Mouse (Mus musculus) liver, embryonic 11.5 days (tissue): ENCODE data around the gene Ptprh. TPM values are rescaled to one million over a fixed set of nuclear protein-coding genes. Genes with fewer than 3 reads are reported as not detected.
A peak's percentile ranks its signal among the peaks of the same experiment; 100 is the strongest.

Source experiments
- ATAC-seq: fragments of 200-750 bp; cut with Nextera tagmentation; replicated peaks from 2 replicates; pipeline ENCODE4 v1.8.0; 2017; ENCODE audit warnings: moderate number of reproducible peaks, mild to moderate bottlenecking, moderate TSS enrichment, moderate library complexity; ENCODE audit not compliant: low FRiP score
- DNase-seq: peaks from one replicate; pipeline ENCODE4 v3.0.0-alpha.2; 2017; ENCODE audit warnings: low spot score
- H3K27ac ChIP-seq: fragments of 300-500 bp; sonication (generic); 2 replicates; pipeline ENCODE4 v1.5.1; 2014; ENCODE audit warnings: mild to moderate bottlenecking, low read depth, low read length, control low read depth
- H3K27me3 ChIP-seq: fragments of 300-500 bp; sonication (generic); replicated peaks from 2 replicates; pipeline ENCODE4 v1.6.1; 2014; ENCODE audit warnings: low read length, mixed read lengths; ENCODE audit not compliant: control insufficient read depth, insufficient read depth
- H3K36me3 ChIP-seq: fragments of 300-500 bp; sonication (generic); 2 replicates; pipeline ENCODE4 v1.6.1; 2014; ENCODE audit warnings: mild to moderate bottlenecking, low read length, moderate library complexity, mixed read lengths; ENCODE audit not compliant: control insufficient read depth, insufficient read depth
- H3K4me1 ChIP-seq: fragments of 300-500 bp; sonication (generic); replicated peaks from 2 replicates; pipeline ENCODE4 v1.6.1; 2014; ENCODE audit warnings: low read length, mixed read lengths; ENCODE audit not compliant: control insufficient read depth, insufficient read depth
- H3K4me2 ChIP-seq: fragments of 300-500 bp; sonication (generic); 2 replicates; pipeline ENCODE4 v1.6.1; 2014; ENCODE audit warnings: mild to moderate bottlenecking, control low read depth, moderate library complexity
- H3K4me3 ChIP-seq: fragments of 300-500 bp; sonication (generic); 2 replicates; pipeline ENCODE4 v1.5.1; 2014; ENCODE audit warnings: low read depth, low read length, control low read depth
- H3K9ac ChIP-seq: fragments of 300-500 bp; sonication (generic); 2 replicates; pipeline ENCODE4 v1.6.1; 2014; ENCODE audit warnings: low read depth, low read length, control low read depth
- H3K9me3 ChIP-seq: fragments of 300-500 bp; sonication (generic); 2 replicates; pipeline ENCODE4 v1.6.1; 2016; ENCODE audit warnings: low read length, inconsistent platforms, mixed read lengths; ENCODE audit not compliant: control insufficient read depth
- WGBS: fragments of 180-500 bp; shearing (Covaris S2); extraction: QIAGEN DNeasy Blood & Tissue Kit; methylation state at CpG from one replicate; pipeline ENCODE4 v1.1.7; 2014; 5-methylcytosine and 5-hydroxymethylcytosine counted together
- polyA plus RNA-seq: library from polyadenylated mRNA; unstranded; fragments of >200 nt; fragmentation: Nextera tagmentation; extraction: Ambion mirVana; gene quantifications from 2 replicates; pipeline ENCODE4 v1.2.1, GENCODE M21; 2014

Ptprh gene
- polyA plus RNA-seq, 1 experiment from 2014 or later = not detected

- H3K4me2 ChIP-seq = no peak overlapping the region
- H3K27ac ChIP-seq = no peak overlapping the region
- no peak overlapping the region for H3K4me3 ChIP-seq
Observed at GRCm38 (mm10) chr7:4513829-4514712, 89.8 kb downstream of the Ptprh start.

GRCm38 (mm10) chr7:4513236-4513635, 90.6 kb downstream of the Ptprh start:
- no peak overlapping the region for H3K4me2 ChIP-seq
- WGBS = 24% methylated on average over 13 of the region's 13 CpGs
- ATAC-seq (0 out of 2 replicates have a peak, but pooled peaks have one; percentile 9), DNase-seq (peak; percentile 46)
- H3K9ac ChIP-seq = no peak overlapping the region
- H3K4me3 ChIP-seq = no peak overlapping the region
- H3K9me3 ChIP-seq = no peaks in the 10 kb centered on the region
- H3K27ac ChIP-seq = no peak overlapping the region
- H3K36me3 ChIP-seq = no peaks in the 10 kb centered on the region
- no peaks in the 10 kb centered on the region for H3K27me3 ChIP-seq
- H3K4me1 ChIP-seq = peaks cover 16% of the 10 kb centered on the region

More at GRCm38 (mm10) chr7:4513829-4514712, 89.8 kb downstream of the Ptprh start:
- peaks cover 13% of the 10 kb centered on the region for H3K4me1 ChIP-seq
- no peaks in the 10 kb centered on the region for H3K36me3 ChIP-seq
- H3K9me3 ChIP-seq = no peaks in the 10 kb centered on the region
- DNase-seq (no peak), ATAC-seq (no peak)
- 71% methylated on average over 6 of the region's 6 CpGs for WGBS
- H3K9ac ChIP-seq = no peak overlapping the region
- H3K27me3 ChIP-seq = no peaks in the 10 kb centered on the region

GRCm38 (mm10) chr7:4511489-4512224, 92.2 kb downstream of the Ptprh start:
- Histone ChIP-seq H3K36me3 (no peaks in the 10 kb centered on the region), H3K9ac (no peak overlapping the region), H3K4me2 (no peak overlapping the region), H3K27me3 (no peaks in the 10 kb centered on the region), H3K4me1 (peaks cover 18% of the 10 kb centered on the region), H3K27ac (no peak overlapping the region), H3K4me3 (no peak overlapping the region), H3K9me3 (no peaks in the 10 kb centered on the region)
- ATAC-seq = no peak
- no peak for DNase-seq
- 77% methylated on average over 8 of the region's 8 CpGs for WGBS

GRCm38 (mm10) chr7:4509863-4510608, 93.8 kb downstream of the Ptprh start:
- WGBS = 21% methylated on average over 24 of the region's 24 CpGs
- Histone ChIP-seq H3K27ac (no peak overlapping the region), H3K27me3 (no peaks in the 10 kb centered on the region), H3K4me1 (peaks cover 13% of the 10 kb centered on the region), H3K9me3 (no peaks in the 10 kb centered on the region), H3K4me3 (peak overlapping the region; percentile 1), H3K36me3 (no peaks in the 10 kb centered on the region), H3K4me2 (peak overlapping the region; percentile 53), H3K9ac (0 out of 2 replicates have a peak overlapping the region, but pooled peaks have one; percentile 0)
- peak; percentile 75 for ATAC-seq
- peak; percentile 75 for DNase-seq

GRCm38 (mm10) chr7:4508739-4509116, 95.1 kb downstream of the Ptprh start:
- Histone ChIP-seq H3K27me3 (no peaks in the 10 kb centered on the region), H3K4me2 (peak overlapping the region; percentile 53), H3K4me1 (peaks cover 24% of the 10 kb centered on the region), H3K9me3 (no peaks in the 10 kb centered on the region), H3K27ac (no peak overlapping the region), H3K9ac (no peak overlapping the region), H3K36me3 (no peaks in the 10 kb centered on the region), H3K4me3 (no peak overlapping the region)
- DNase-seq (no peak), ATAC-seq (no peak)
- 56% methylated on average over 8 of the region's 8 CpGs for WGBS

- Histone ChIP-seq H3K27me3 (no peaks in the 10 kb centered on the region), H3K4me3 (no peak overlapping the region), H3K36me3 (no peaks in the 10 kb centered on the region), H3K9me3 (no peaks in the 10 kb centered on the region), H3K4me2 (peak overlapping the region; percentile 22; the same call in 1 of the 2 replicates), H3K4me1 (peaks cover 24% of the 10 kb centered on the region), H3K9ac (no peak overlapping the region), H3K27ac (no peak overlapping the region)
- ATAC-seq = no peak
- 76% methylated on average over 27 of the region's 32 CpGs for WGBS
- DNase-seq = no peak
Observed at GRCm38 (mm10) chr7:4508062-4508738, 95.6 kb downstream of the Ptprh start.

- Histone ChIP-seq H3K4me3 (no peak overlapping the region), H3K9ac (no peak overlapping the region), H3K4me1 (peaks cover 24% of the 10 kb centered on the region), H3K4me2 (no peak overlapping the region), H3K36me3 (no peaks in the 10 kb centered on the region), H3K9me3 (no peaks in the 10 kb centered on the region), H3K27ac (peak overlapping the region; percentile 21; the same call in 1 of the 2 replicates), H3K27me3 (no peaks in the 10 kb centered on the region)
- WGBS = 33% methylated on average over 4 of the region's 4 CpGs
- no peak for ATAC-seq
- no peak for DNase-seq
Observed at GRCm38 (mm10) chr7:4507220-4507619, 96.6 kb downstream of the Ptprh start.
